Mouse (Mus musculus) spleen, adult 2 months (tissue): Measurements from ENCODE around the gene Spata22.

Experiments used
- CTCF ChIP-seq: fragments of 200-500 bp; IDR thresholded peaks from 2 replicates; pipeline ENCODE4 v1.5.1; 2011; ENCODE audit warnings: mild to moderate bottlenecking, inconsistent platforms; ENCODE audit not compliant: insufficient read depth, insufficient read length, insufficient replicate concordance; ENCODE audit errors: extremely low read depth
- POLR2A ChIP-seq: fragments of 200-500 bp; IDR thresholded peaks from 2 replicates; pipeline ENCODE4 v1.6.1; 2011; ENCODE audit warnings: low read depth, low read length, inconsistent platforms

DNA sequence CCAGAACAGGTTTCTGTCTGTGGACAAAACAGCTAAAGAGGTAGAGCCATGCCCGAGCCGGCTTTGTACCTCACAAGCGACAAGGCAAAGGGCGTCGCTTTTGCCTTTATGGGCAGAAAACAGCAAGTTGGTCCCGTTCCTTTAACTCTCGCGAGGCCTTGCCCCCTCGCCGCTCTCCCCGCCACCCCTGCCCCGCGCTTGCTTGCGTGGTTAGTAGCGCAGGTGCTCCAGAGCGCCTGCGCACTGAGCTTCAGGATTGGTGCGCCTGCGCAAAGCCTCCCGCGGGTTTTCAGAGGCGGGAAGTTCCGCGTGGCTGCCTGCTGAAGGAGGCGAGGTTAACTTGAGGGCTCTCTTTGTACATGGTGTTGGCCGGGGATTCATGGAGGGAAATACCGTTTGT is at the start of gene Spata22, which contains the start of the genes Aspa and Gm49340:
- TF ChIP-seq CTCF, result no peak
- TF ChIP-seq POLR2A, result no peak
